Mouse (Mus musculus) lung, embryonic 16.5 days (tissue): ENCODE data around the gene Zfp637. TPM values are rescaled to one million over a fixed set of nuclear protein-coding genes. Genes with fewer than 3 reads are reported as not detected.
"Not testable (repeated sequence)": the region's sequence is repeated elsewhere in the genome, so short reads cannot be mapped to it uniquely, and the experiment has no call there.

Experiments
- ATAC-seq: fragments of 200-750 bp; cut with Nextera tagmentation; 2 replicates; pipeline ENCODE4 v1.8.0; 2017; ENCODE audit warnings: low read depth, mild to moderate bottlenecking, moderate library complexity
- H3K27ac ChIP-seq: fragments of 300-500 bp; sonication (generic); 2 replicates; pipeline ENCODE4 v1.5.1; 2014; ENCODE audit warnings: mild to moderate bottlenecking, control low read depth, low read length
- H3K27me3 ChIP-seq: fragments of 300-500 bp; sonication (generic); 2 replicates; pipeline ENCODE4 v1.6.1; 2014; ENCODE audit warnings: low read depth, low read length, mixed read lengths; ENCODE audit not compliant: control insufficient read depth, insufficient read depth
- H3K36me3 ChIP-seq: fragments of 300-500 bp; sonication (generic); 2 replicates; pipeline ENCODE4 v1.6.1; 2014; ENCODE audit warnings: low read length; ENCODE audit not compliant: control insufficient read depth, insufficient read depth
- H3K4me1 ChIP-seq: fragments of 300-500 bp; sonication (generic); replicated peaks from 2 replicates; pipeline ENCODE4 v1.6.1; 2014; ENCODE audit warnings: low read length, mixed read lengths; ENCODE audit not compliant: control insufficient read depth, insufficient read depth
- H3K4me2 ChIP-seq: fragments of 300-500 bp; sonication (generic); 2 replicates; pipeline ENCODE4 v1.6.1; 2014; ENCODE audit warnings: low read depth, low read length, control low read depth
- H3K4me3 ChIP-seq: fragments of 300-500 bp; sonication (generic); 2 replicates; pipeline ENCODE4 v1.5.1; 2014; ENCODE audit warnings: mild to moderate bottlenecking, low read length, control low read depth
- H3K9ac ChIP-seq: fragments of 300-500 bp; sonication (generic); 2 replicates; pipeline ENCODE4 v1.6.1; 2014; ENCODE audit warnings: low read length, control low read depth
- H3K9me3 ChIP-seq: fragments of 300-500 bp; sonication (generic); 2 replicates; pipeline ENCODE4 v1.6.1; 2016; ENCODE audit warnings: low read length; ENCODE audit not compliant: control insufficient read depth
- WGBS: fragments of 180-500 bp; shearing (Covaris S2); extraction: QIAGEN DNeasy Blood & Tissue Kit; methylation state at CpG from one replicate; pipeline ENCODE4 v1.1.7; 2014; 5-methylcytosine and 5-hydroxymethylcytosine counted together
- polyA plus RNA-seq: library from polyadenylated mRNA; unstranded; fragments of >200 nt; fragmentation: Nextera tagmentation; extraction: Ambion mirVana; gene quantifications from 2 replicates; pipeline ENCODE4 v1.2.1, GENCODE M21; 2015

Gene Zfp637
- polyA plus RNA-seq, 1 experiment from 2014 or later, result 132 TPM

DNA sequence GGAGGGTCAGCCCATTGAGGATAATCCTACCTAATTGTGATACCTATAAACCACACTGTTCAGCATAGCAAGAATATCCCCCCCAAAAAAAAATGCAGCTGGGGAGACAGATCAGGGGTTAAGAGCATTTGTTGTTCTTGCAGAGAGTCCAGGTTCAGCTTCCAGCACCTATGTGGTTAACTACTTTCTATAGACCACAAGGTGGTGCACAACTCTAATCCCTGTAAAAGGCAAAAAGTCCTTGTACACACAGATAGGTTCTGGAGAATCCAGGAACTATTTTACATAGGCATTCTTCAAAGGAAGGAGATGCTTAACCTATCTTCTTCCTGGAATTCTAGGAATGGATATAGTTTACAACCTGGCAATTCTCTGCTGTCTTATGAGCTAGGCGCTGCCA is 17.0 kb downstream of the Zfp637 start:
- no peaks in the 10 kb centered on the region for H3K4me1 ChIP-seq
- no peaks in the 10 kb centered on the region for H3K9me3 ChIP-seq
- WGBS, result 68% methylated on average over 1 of the region's 1 CpGs
- no peak overlapping the region for H3K9ac ChIP-seq
- H3K4me2 ChIP-seq, result no peak overlapping the region
- H3K4me3 ChIP-seq, result no peak overlapping the region
- no peaks in the 10 kb centered on the region for H3K36me3 ChIP-seq
- no peaks in the 10 kb centered on the region for H3K27me3 ChIP-seq
- no peak overlapping the region for H3K27ac ChIP-seq
- ATAC-seq, result no peak

DNA sequence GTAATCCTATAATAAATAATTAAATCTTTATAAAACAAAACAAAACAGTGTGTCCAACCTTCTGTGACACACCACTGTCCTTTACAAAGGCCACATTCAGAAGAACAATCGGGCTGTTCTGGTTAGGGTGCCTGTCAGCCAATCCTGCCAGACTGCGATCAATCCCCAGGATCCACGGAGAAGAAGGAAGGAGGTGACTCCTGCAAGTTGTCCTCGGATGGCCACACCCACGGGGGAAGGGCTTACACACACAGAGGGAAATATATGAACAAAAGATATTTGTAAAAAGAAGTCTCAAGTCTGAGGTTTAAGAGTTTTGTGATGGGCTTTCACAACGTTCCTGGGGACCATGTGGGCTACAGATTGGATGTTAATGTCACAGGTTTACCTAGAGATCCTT is 20.9 kb downstream of the Zfp637 start, which contains the start of gene Zfp239:
Gene Zfp239, plus strand, starts transcription at position 253 of the 400 bp plus-strand sequence.
- 61% methylated on average over 6 of the region's 6 CpGs for WGBS
- H3K4me1 ChIP-seq, result peaks cover 3% of the 10 kb centered on the region
- no peak for ATAC-seq
- H3K4me2 ChIP-seq, result peak within 1 kb of the TSS; percentile 95
- peak within 1 kb of the TSS; percentile 83 for H3K4me3 ChIP-seq
- H3K9ac ChIP-seq, result peak within 1 kb of the TSS; percentile 77
- H3K27ac ChIP-seq, result no peak within 1 kb of the TSS
- no peaks in the 10 kb centered on the region for H3K36me3 ChIP-seq
- no peaks in the 10 kb centered on the region for H3K27me3 ChIP-seq
- no peaks in the 10 kb centered on the region for H3K9me3 ChIP-seq

DNA sequence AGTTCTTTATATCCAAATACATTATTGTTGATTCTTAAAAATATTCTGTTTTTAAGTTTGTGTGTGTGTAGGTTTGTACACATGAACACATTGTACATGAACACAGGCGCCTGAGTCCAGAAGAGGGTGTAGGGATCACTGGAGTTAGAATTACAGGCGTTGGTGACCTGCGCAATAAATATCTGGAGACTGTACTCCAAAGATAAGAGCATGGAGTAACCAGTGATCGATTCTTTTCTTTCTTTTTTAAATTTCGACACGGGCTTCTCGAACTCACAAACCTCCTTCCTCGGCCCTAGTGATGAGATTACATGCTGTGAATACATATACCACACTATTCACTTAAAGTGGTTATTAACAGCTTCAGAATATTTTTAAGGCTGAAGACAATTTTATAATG is 21.5 kb downstream of the Zfp637 start:
- 78% methylated on average over 8 of the region's 8 CpGs for WGBS
- peaks cover 3% of the 10 kb centered on the region for H3K4me1 ChIP-seq
- no peak overlapping the region for H3K27ac ChIP-seq
- H3K9ac ChIP-seq, result no peak overlapping the region
- H3K9me3 ChIP-seq, result no peaks in the 10 kb centered on the region
- H3K4me2 ChIP-seq, result peak overlapping the region; percentile 95
- H3K27me3 ChIP-seq, result no peaks in the 10 kb centered on the region
- no peaks in the 10 kb centered on the region for H3K36me3 ChIP-seq
- H3K4me3 ChIP-seq, result peak overlapping the region; percentile 83
- ATAC-seq, result no peak

DNA sequence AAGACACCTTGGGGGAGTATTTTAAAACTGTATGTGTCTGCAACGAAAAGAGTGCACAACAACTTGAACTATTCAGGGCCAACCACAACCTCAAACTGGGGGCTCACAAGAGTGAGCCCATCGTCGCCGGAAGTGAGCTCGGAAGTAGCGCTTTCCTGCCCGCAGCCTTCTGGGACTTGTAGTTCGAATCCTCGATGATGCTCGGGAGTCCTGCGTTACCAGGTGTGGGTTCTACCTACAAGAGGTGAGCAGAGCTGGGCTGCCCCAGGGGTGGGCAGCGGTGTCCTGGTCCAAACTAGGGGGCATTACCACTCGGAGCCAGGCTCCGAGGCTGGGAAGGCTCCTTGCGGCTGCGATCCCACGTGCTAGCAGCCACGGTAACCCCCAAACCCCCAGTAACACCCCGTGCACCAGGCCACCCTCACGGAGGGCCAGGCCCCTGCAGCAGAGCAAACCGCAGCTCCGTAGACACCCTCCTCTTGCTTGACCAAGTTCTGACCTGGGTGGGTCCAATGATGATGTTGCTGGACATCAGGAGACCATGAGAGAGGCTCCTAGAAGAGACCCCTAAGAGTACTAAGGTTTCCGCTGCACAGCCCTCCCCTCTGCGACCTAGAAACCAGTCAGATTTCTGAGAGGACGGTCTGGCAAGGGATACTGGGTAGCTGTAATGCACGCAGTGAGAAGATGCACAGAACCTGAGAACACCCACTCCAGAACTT is 22.1 kb downstream of the Zfp637 start:
- H3K36me3 ChIP-seq, result no peaks in the 10 kb centered on the region
- H3K4me2 ChIP-seq, result peak overlapping the region; percentile 95
- H3K27me3 ChIP-seq, result no peaks in the 10 kb centered on the region
- H3K4me3 ChIP-seq, result peak overlapping the region; percentile 83
- peak overlapping the region; percentile 77 for H3K9ac ChIP-seq
- H3K9me3 ChIP-seq, result no peaks in the 10 kb centered on the region
- H3K4me1 ChIP-seq, result peaks cover 3% of the 10 kb centered on the region
- WGBS, result 2% methylated on average over 26 of the region's 26 CpGs
- no peak overlapping the region for H3K27ac ChIP-seq
- ATAC-seq, result peak; percentile 86

DNA sequence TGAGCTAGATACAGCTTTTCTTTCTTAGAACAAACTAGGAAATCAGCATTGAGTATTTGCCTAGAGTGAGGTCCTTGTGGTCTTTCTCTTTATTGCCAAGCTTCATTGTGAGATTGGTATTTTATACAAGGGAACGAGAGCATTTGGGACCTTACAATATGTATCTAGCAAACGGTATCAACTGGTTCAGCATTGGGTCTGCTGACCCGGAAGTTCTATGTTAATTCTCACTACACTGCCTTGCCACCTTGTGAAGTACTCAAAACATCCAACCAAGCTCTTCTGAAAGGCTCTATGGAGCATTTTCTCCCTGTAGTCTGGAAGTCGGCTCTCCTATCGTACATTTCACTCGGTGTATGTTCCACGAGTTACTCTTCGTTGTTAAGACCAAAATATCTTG is 22.8 kb downstream of the Zfp637 start:
- H3K9me3 ChIP-seq, result no peaks in the 10 kb centered on the region
- ATAC-seq, result no peak
- peak overlapping the region; percentile 77; the same call in 1 of the 2 replicates for H3K9ac ChIP-seq
- H3K4me3 ChIP-seq, result peak overlapping the region; percentile 83
- 91% methylated on average over 8 of the region's 8 CpGs for WGBS
- H3K27ac ChIP-seq, result no peak overlapping the region
- H3K36me3 ChIP-seq, result no peaks in the 10 kb centered on the region
- peak overlapping the region; percentile 95 for H3K4me2 ChIP-seq
- H3K27me3 ChIP-seq, result no peaks in the 10 kb centered on the region
- H3K4me1 ChIP-seq, result peaks cover 3% of the 10 kb centered on the region

DNA sequence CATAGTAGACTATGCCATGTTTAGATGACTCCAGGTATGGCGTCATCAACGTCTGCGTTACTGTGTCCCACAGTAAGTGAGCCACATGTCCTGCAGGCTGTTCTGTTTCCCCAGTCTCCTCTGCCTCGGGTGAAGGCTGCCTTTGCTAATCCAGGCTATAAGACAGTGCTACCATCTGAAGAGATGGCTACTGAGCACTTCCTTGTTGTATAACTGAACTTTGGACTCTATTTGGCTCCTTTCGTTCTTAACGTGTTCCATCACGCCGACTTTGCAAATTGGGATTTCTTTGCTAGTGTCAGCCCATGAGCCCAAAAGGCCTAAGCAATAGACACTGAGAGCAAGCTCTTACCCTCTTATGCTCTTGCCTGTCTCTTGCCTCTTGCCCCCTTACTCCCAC is 27.2 kb downstream of the Zfp637 start:
- no peak for ATAC-seq
- Histone ChIP-seq H3K36me3 (no peaks in the 10 kb centered on the region), H3K9ac (no peak overlapping the region), H3K27me3 (no peaks in the 10 kb centered on the region), H3K4me1 (peaks cover 3% of the 10 kb centered on the region), H3K27ac (no peak overlapping the region), H3K4me2 (no peak overlapping the region), H3K4me3 (no peak overlapping the region), H3K9me3 (no peaks in the 10 kb centered on the region)
- 86% methylated on average over 8 of the region's 8 CpGs for WGBS

DNA sequence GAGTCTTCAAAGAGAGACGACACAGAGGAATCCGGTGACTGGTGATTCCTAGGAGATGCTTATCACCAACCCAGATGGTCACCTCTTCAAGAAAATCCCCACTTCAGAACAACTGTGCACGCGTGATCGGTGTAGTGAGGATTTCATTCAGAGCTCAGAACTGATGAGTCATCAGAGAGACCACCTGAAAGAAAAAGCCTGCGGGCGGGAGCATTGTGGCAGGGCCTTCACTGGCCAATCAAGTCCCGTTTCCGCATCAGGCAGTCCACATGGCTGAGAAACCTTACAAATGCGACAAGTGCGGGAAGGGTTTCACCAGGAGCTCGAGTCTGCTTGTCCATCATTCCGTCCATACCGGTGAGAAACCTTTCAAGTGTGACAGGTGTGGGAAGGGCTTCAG is 30.1 kb downstream of the Zfp637 start:
- ATAC-seq, result no peak
- H3K4me1 ChIP-seq, result no peaks in the 10 kb centered on the region
- H3K27ac ChIP-seq, result no peak overlapping the region
- H3K4me3 ChIP-seq, result no peak overlapping the region
- WGBS, result 68% methylated on average over 14 of the region's 14 CpGs
- H3K9ac ChIP-seq, result no peak overlapping the region
- no peaks in the 10 kb centered on the region for H3K36me3 ChIP-seq
- H3K9me3 ChIP-seq, result no peaks in the 10 kb centered on the region
- H3K4me2 ChIP-seq, result no peak overlapping the region
- H3K27me3 ChIP-seq, result no peaks in the 10 kb centered on the region

DNA sequence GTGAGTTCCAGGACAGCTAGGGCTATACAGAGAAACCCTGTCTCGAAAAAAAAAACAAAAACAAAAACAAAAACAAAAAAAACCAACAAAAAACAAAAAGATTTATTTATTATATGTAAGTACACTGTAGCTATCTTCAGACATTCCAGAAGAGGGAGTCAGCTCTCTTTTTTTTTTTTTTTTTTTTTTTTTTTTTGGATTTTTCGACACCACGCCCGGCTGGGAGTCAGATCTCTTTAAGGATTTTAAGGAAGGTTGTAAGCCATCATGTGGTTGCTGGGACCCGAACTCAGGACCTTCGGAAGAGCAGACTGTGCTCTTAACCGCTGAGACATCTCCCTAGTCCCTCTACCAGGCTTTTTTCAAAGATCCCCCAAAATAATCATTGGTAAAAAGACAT is 32.5 kb downstream of the Zfp637 start:
- WGBS, result 93% methylated on average over 7 of the region's 7 CpGs
- not testable (repeated sequence) for ATAC-seq, H3K9ac ChIP-seq, H3K4me3 ChIP-seq, H3K27ac ChIP-seq, H3K36me3 ChIP-seq, H3K9me3 ChIP-seq, H3K27me3 ChIP-seq, H3K4me1 ChIP-seq, H3K4me2 ChIP-seq

DNA sequence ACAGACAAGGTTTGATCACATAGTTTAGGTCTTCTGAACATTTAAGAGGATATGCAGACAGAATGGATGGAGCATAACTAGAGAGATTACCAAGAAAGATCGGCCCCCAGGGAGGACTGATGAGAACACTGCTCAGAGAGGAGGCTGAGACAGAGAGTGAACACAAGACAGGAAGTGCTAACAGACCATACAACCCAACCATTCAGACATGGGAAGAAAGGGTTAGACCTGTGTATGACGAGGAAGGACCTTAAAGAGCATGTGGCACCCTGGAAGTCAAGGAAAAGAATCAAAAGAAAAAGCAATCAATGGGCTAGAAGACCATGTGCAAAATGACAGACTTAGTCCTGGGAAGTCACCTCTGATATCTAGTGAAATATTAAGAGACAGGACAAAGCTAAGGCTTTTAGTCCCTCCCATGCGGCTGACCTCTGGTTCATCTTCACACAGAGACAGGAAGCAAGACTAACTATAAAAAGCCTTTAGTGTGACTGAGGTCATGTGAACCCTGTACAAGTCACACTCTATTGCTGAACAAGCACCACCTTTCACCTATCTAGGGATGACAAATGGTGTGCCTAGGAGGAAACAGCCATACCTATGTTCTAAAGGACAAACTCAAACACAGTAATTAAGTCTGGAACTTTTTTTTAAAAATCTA is 33.8 kb downstream of the Zfp637 start:
- H3K4me1 ChIP-seq, result peaks cover 3% of the 10 kb centered on the region; the same call in 1 of the 2 replicates
- no peaks in the 10 kb centered on the region for H3K9me3 ChIP-seq
- ATAC-seq, result no peak
- H3K27me3 ChIP-seq, result no peaks in the 10 kb centered on the region
- H3K27ac ChIP-seq, result no peak overlapping the region
- no peaks in the 10 kb centered on the region for H3K36me3 ChIP-seq
- H3K4me2 ChIP-seq, result no peak overlapping the region
- H3K4me3 ChIP-seq, result no peak overlapping the region
- no peak overlapping the region for H3K9ac ChIP-seq
- 74% methylated on average over 3 of the region's 3 CpGs for WGBS
